Mouse (Mus musculus) T-helper 17 cell (primary cell): ENCODE data around the gene Phf1.

Source experiments
- in situ Hi-C, 2 experiments: fragments of 300-600 bp; cut with MboI, MseI; formaldehyde crosslinking; loops; 1 replicate in 1 of 2; 2 replicates in 1 of 2; pipeline ENCODE4 v1.15.1; 2025; ENCODE audit warnings: high pct_unique_total_duplicates in 2 of 2

Phf1 gene

GRCm38 (mm10) chr17:26933419-26933818 is 567 bp downstream of the Phf1 start:
- in situ Hi-C loops: no loop called here

DNA sequence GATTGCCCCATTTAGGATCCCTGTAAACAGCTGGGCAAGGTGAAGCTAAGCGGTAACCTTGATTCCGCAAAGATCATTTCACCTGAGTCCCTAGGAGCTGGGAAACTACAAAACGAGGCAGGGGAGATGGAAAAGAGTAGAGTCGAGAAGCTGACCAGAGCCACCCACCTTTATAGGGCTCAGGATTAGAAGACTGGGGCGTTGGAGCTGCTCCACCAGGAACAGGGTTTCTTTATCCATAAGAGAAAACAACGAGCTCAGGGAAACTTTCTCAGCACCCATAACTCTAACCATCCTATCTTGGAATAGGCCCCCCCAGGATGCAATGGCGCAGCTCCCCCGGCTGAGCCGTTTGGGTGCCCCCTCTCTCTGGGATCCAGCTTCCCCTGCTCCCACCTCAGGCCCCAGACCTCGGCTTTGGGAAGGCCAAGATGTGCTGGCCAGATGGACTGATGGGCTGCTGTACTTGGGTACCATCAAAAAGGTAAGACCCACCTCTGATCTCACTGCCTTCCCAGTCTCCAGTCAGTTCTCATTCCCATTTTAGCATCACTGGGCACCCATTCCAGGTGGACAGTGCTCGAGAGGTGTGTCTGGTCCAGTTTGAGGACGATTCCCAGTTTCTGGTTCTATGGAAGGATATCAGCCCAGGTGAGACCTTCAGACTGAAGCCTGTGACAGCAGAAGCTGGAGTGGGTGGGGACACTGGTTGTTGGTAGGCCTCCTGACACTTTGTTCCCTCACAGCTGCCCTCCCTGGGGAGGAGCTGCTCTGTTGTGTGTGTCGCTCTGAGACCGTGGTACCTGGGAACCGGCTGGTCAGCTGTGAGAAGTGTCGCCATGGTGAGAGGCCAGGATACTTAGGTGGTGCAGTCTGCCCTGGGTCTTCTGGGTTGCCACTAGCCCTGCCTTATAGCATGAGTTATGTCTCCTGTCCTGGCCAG is 1.3 kb downstream of the Phf1 start:
- in situ Hi-C loops: no loop called here

DNA sequence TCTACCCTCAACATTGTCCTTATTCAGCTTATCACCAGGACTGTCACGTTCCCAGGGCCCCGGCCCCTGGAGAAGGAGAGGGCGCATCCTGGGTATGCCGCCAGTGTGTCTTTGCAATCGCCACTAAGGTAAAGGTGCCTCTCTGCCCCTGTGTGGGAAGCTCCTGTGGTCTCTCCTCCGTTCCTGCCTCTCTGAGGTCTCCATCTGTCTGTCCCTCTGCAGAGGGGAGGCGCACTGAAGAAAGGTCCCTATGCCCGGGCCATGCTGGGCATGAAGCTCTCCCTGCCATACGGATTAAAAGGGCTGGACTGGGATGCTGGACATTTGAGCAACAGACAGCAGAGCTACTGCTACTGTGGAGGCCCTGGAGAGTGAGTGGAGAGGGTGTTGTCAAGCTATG is 2.2 kb downstream of the Phf1 start:
- in situ Hi-C loops: no loop called here

GRCm38 (mm10) chr17:26936453-26936852 is 3.6 kb downstream of the Phf1 start:
- in situ Hi-C loops: no loop called here

GRCm38 (mm10) chr17:26936921-26937695 is 4.3 kb downstream of the Phf1 start:
- in situ Hi-C loops: no loop called here

DNA sequence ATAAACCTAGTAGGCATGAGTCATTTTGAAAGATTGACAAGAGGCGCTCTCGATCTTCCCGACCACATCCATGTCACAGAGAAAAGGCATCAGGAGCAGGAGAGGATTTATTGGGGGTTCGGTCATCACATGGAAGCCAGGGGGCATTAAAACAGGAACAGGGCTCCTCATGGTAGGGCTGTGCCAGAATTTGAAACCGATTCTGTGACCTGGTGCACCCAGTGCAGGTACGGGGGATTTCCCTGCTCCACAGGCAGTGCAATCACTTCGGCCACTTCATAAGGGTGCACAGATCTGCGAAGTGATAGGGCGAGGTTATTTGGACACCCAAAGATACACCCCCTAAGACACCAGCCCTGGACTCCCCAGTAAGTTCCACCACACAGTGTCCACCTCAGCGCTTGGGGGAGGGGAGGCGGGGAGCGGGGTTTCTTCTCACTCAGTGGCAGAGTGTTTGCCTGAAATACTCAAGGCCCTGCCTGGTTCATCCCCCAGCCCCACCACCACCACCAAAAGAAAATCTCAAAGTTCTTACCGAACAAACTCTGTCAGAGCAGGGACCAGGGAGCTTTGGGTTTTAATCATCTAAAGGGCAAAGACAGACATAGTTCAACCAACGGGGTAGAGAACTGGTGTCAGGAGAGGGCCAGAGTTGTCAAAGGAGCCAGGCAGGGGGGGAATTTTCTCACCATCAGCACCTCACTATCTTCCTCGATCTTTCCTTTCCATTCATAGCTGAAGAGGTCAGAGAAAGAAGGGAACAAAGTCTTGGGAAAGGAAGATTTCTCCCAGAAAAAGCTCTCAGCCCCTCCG is 5.2 kb downstream of the Phf1 start:
- in situ Hi-C loops: no loop called here

- in situ Hi-C loops: no loop called here
These were observed 5.9 kb downstream of the Phf1 start for GRCm38 (mm10) chr17:26938731-26939130.

DNA sequence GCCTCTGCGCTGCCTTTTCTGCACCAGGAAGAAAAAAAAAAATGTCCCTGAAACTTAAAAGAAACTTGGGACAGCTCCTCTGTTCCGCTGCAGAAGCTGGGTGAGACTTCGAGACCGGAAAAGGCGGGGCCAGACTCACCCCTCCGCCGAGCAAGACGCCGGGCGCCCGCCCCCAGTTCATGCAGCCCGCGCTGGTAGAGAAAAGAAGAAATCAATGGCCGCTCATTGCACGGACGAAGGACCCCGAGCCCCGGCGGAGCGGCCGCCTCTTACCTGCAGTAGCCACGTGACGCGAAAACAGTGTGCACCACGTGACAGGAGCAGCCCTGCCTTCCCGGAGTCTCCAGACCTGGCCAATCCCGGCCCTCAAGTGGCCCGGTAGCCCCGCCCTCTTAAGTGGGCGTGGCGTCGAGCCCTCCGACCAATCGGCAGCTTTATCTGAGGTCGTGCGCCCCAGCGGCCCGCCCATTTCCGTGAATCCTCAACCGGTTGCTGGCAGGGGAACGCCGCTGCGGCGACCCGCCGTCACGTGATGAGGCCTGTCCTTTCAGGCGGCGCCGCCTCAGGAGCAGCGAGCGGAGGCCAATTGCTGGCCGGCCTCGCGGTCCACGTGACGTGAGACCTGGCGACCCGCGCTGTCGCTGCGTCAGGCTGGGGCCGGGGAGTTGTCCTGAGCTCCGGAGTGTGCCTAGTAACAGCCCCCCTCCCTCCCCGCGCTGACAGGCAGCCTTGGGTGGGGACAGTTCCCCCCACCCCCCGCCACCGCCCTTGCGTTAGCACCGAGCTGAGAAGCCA is 6.5 kb downstream of the Phf1 start, which contains the start of gene Cuta:
Gene Cuta, minus strand, starts transcription at position 392 of the 795 bp plus-strand sequence.
- in situ Hi-C loops: no loop called here

DNA sequence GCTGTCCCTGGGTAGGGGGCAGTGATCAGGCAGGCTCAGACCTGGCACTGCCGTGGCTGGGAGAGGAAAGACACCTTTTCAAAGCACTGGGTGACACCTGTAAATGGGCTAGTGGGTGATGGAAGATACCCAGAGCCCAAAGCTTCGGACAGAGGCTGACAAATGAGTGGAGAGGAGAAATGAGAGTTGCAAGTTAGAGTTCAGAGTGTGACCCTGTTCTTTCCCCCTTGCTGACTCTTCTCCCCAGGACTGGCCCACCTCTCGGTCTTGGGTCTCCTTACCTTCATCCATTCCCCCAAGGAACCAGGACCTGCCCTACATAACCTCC is 7.1 kb downstream of the Phf1 start:
- in situ Hi-C loops: no loop called here

- in situ Hi-C loops: no loop called here
These were observed 8.4 kb downstream of the Phf1 start, which contains the start of gene Syngap1 for GRCm38 (mm10) chr17:26941031-26941789. Gene Syngap1 (plus strand): TSS chr17:26941253.

DNA sequence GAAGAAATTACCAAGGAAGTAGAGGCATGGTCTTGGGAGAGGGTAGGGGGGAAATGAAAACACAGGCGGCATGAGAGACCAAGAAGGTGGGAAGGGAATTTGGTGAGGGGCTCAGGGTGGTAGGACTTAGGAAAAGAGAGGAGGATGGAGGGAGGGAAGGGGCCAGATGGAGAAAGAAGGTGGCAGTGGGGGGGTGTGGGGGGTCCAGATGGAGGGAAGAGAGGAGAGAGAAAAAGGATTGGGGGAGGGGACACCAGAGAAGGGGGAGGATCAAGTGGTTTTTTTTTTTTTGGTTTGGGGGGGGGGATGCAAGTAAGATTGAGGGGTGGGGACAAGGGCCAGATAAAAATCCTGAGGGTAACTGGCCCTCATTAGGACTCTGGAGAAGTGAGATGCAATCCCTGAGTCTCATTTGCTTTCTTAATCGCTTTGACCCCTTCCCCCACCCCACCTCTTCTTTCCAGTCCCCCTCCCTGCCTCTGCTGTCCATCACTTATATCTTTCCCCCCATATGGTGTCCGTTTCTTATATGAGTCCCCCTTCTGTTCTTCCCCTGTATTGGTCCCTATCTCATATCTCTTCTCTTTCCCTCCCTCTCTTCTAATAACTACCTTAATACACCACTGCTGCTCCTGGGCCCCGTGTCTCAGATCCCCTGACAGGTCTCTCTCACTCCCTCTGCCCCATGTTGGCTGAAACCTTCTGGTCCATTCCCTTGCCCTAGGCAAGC is 9.2 kb downstream of the Phf1 start:
- in situ Hi-C loops: no loop called here

GRCm38 (mm10) chr17:26945824-26946495 is 13.1 kb downstream of the Phf1 start:
- in situ Hi-C loops: no loop called here

- in situ Hi-C loops: no loop called here
These were observed 13.7 kb downstream of the Phf1 start for GRCm38 (mm10) chr17:26946567-26946966.

DNA sequence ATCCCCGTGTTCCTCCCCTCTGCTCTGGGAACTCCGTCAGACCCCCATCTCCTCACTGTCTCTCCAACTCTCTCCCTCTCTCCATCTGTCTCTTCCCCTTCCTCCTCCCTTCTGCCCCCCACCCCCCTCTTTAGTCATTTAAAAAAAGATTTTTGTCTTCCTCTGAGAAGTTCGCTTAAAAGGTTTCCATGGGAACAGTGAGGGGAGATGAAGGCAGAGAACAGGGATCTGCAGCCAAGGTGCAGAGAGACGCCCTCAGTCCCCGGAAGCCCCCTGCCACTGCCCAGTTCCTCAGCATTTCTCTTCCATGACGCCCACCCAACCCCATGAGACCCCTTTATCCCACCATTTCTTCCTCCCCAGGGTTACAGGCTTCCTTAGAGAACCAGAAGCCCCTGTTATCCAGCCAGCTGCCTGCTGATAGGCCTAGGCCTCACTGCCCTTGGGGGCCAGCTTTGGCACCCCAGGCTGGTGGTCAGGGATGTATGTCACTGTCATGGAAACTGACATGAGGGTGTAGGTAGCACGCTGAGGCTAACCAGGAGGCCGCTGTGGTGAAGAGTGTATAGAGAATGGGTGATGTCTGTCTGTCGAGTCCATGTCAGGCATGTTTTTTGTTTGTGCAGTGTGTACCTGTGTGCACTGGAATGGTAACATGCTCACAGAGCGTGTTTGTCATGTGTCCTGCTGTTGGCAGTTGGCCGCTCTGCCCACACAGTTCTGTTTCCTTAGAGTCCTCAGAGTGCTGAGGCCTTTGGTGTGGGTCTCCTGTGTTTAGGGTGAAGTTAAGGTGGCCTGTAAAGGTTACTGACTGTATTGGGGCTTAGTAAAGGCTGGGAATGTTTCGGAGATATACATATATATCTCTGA is 14.6 kb downstream of the Phf1 start:
- in situ Hi-C loops: no loop called here

- in situ Hi-C loops: no loop called here
These were observed 15.6 kb downstream of the Phf1 start for GRCm38 (mm10) chr17:26948316-26949050.

GRCm38 (mm10) chr17:26949051-26949577 is 16.3 kb downstream of the Phf1 start:
- in situ Hi-C loops: no loop called here

DNA sequence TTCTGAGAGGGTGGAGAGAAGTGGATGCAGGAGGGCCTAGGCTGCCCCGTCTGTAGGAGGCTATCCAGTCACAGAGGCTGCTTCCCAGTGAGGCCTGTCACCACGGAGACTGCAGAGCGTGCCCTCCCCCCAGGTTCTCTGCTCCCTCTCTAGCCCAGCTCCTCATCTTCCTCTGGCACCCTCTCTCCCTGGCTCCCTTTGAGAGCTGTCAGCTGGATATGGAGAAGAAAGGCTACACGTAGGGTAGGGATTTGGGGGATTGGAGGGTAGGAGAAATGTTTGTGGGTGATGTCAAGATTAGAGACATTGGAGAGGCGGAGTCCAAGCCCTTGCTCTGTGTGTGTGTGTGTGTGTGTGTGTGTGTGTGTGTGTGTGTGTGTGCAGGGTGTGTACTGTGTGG is 17.0 kb downstream of the Phf1 start:
- in situ Hi-C loops: no loop called here
